Mouse (Mus musculus) small intestine, adult 2 months (tissue): ENCODE measurements at regions not wholly inside any gene's neighbourhood (a gene's known extent, or its start where the extent isn't known, plus 50 kb on each side); places are given as distances from the start of the nearest gene placed in this dataset.

Source experiments
- CTCF ChIP-seq: fragments of 200-500 bp; IDR thresholded peaks from 2 replicates; pipeline ENCODE4 v1.5.1; 2012; ENCODE audit warnings: low read depth, mild to moderate bottlenecking, control low read depth, inconsistent platforms, low read length, moderate library complexity, mixed read lengths; ENCODE audit not compliant: insufficient replicate concordance, insufficient read length; ENCODE audit errors: extremely low read depth
- POLR2A ChIP-seq: fragments of 200-500 bp; IDR thresholded peaks from 2 replicates; pipeline ENCODE4 v1.6.1; 2012; ENCODE audit warnings: low read depth, mild to moderate bottlenecking, control low read depth, inconsistent platforms, low read length, moderate library complexity

DNA sequence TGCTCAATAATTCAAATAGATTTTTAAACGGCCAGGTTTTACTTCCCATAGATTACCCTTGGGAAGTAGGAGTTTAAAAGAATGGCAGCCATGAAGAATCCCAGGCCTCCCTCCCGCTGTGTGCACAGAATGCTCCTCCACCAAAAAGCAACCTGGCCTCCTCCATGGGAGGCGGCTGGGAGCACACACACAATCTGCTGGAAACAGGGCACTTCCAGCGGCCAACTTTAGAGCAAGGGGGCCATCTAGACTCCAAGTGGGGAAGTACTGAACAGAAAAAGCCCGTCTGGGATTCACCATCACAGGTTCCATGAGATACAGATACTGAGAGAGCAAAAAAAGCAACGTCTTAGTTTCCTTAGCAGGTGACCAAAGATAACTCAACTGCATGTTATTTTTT, 131.9 kb upstream of the Slc24a2 start:
- no peak for TF ChIP-seq POLR2A
- no peak for TF ChIP-seq CTCF
